Mouse (Mus musculus): ENCODE measurements around the gene Msl1. TPM values are rescaled to one million over a fixed set of nuclear protein-coding genes. Genes with fewer than 3 reads are reported as not detected.

The Msl1 gene
- polyA plus RNA-seq, 1 experiment from 2014 or later, result 25.0 TPM

GRCm38 (mm10) chr11:98750351-98751201 is 44.7 kb upstream of the Msl1 start:
- 13% methylated on average over 17 of the region's 17 CpGs for WGBS
- peak overlapping the region; percentile 92 for H3K27ac ChIP-seq (replicated peaks; ENCODE audit: low read depth, low read length)

GRCm38 (mm10) chr11:98751221-98751782 is 44.0 kb upstream of the Msl1 start:
- 18% methylated on average over 6 of the region's 6 CpGs for WGBS
- H3K4me1 ChIP-seq (ENCODE audit: control insufficient read depth, insufficient read depth, low read length), result peaks cover 70% of the 10 kb centered on the region
- H3K9ac ChIP-seq (replicated peaks; ENCODE audit: low read length), result peak overlapping the region; percentile 4; the same call in 1 of the 2 replicates
- ATAC-seq (ENCODE audit: low FRiP score, low TSS enrichment) (peak; percentile 1; the same call in 1 of the 2 replicates), DNase-seq (no peak)
- H3K27me3 ChIP-seq (ENCODE audit: control insufficient read depth, insufficient read depth, low read length), result no peaks in the 10 kb centered on the region
- H3K27ac ChIP-seq (replicated peaks; ENCODE audit: low read depth, low read length), result peak overlapping the region; percentile 92
- no peaks in the 10 kb centered on the region for H3K9me3 ChIP-seq (ENCODE audit: control insufficient read depth, low read length)
- peak overlapping the region; percentile 73 for H3K4me2 ChIP-seq (ENCODE audit: low read length)
- peaks cover 28% of the 10 kb centered on the region for H3K36me3 ChIP-seq (ENCODE audit: control insufficient read depth, insufficient read depth, low read length)
- 0 out of 2 replicates have a peak overlapping the region, but pooled peaks have one; percentile 3 for H3K4me3 ChIP-seq (replicated peaks; ENCODE audit: low read depth, low read length)

More at GRCm38 (mm10) chr11:98750351-98751201, 44.7 kb upstream of the Msl1 start:
- Histone ChIP-seq H3K9ac (replicated peaks; ENCODE audit: low read length) (peak overlapping the region; percentile 4; the same call in 1 of the 2 replicates), H3K27me3 (ENCODE audit: control insufficient read depth, insufficient read depth, low read length) (no peaks in the 10 kb centered on the region), H3K36me3 (ENCODE audit: control insufficient read depth, insufficient read depth, low read length) (peaks cover 24% of the 10 kb centered on the region), H3K4me2 (ENCODE audit: low read length) (peak overlapping the region; percentile 73), H3K9me3 (ENCODE audit: control insufficient read depth, low read length) (no peaks in the 10 kb centered on the region), H3K4me3 (replicated peaks; ENCODE audit: low read depth, low read length) (0 out of 2 replicates have a peak overlapping the region, but pooled peaks have one; percentile 3), H3K4me1 (ENCODE audit: control insufficient read depth, insufficient read depth, low read length) (peaks cover 78% of the 10 kb centered on the region)
- DNase-seq (peak; percentile 91), ATAC-seq (ENCODE audit: low FRiP score, low TSS enrichment) (peak; percentile 44)

- H3K4me3 ChIP-seq (replicated peaks; ENCODE audit: low read depth, low read length), result no peak overlapping the region
- H3K9me3 ChIP-seq (ENCODE audit: control insufficient read depth, low read length), result no peaks in the 10 kb centered on the region
- WGBS, result 85% methylated on average over 10 of the region's 10 CpGs
- H3K9ac ChIP-seq (replicated peaks; ENCODE audit: low read length), result no peak overlapping the region
- ATAC-seq (ENCODE audit: low FRiP score, low TSS enrichment), result no peak
- no peaks in the 10 kb centered on the region for H3K27me3 ChIP-seq (ENCODE audit: control insufficient read depth, insufficient read depth, low read length)
- DNase-seq, result no peak
- peaks cover 59% of the 10 kb centered on the region for H3K4me1 ChIP-seq (ENCODE audit: control insufficient read depth, insufficient read depth, low read length)
- H3K4me2 ChIP-seq (ENCODE audit: low read length), result no peak overlapping the region
- peaks cover 41% of the 10 kb centered on the region for H3K36me3 ChIP-seq (ENCODE audit: control insufficient read depth, insufficient read depth, low read length)
- H3K27ac ChIP-seq (replicated peaks; ENCODE audit: low read depth, low read length), result peak overlapping the region; percentile 34; the same call in 1 of the 2 replicates
Observed at GRCm38 (mm10) chr11:98752562-98753140, 42.7 kb upstream of the Msl1 start.

GRCm38 (mm10) chr11:98753264-98753663 is 42.1 kb upstream of the Msl1 start:
- DNase-seq (no peak), ATAC-seq (ENCODE audit: low FRiP score, low TSS enrichment) (no peak)
- Histone ChIP-seq H3K27me3 (ENCODE audit: control insufficient read depth, insufficient read depth, low read length) (no peaks in the 10 kb centered on the region), H3K4me2 (ENCODE audit: low read length) (no peak overlapping the region), H3K9ac (replicated peaks; ENCODE audit: low read length) (no peak overlapping the region), H3K4me3 (replicated peaks; ENCODE audit: low read depth, low read length) (no peak overlapping the region), H3K9me3 (ENCODE audit: control insufficient read depth, low read length) (no peaks in the 10 kb centered on the region), H3K27ac (replicated peaks; ENCODE audit: low read depth, low read length) (no peak overlapping the region), H3K4me1 (ENCODE audit: control insufficient read depth, insufficient read depth, low read length) (peaks cover 53% of the 10 kb centered on the region), H3K36me3 (ENCODE audit: control insufficient read depth, insufficient read depth, low read length) (peaks cover 46% of the 10 kb centered on the region)
- 94% methylated on average over 5 of the region's 5 CpGs for WGBS

GRCm38 (mm10) chr11:98754151-98754620 is 41.1 kb upstream of the Msl1 start:
- no peak for ATAC-seq (ENCODE audit: low FRiP score, low TSS enrichment)
- H3K27ac ChIP-seq (replicated peaks; ENCODE audit: low read depth, low read length), result peak overlapping the region; percentile 49; the same call in 1 of the 2 replicates
- no peaks in the 10 kb centered on the region for H3K9me3 ChIP-seq (ENCODE audit: control insufficient read depth, low read length)
- H3K27me3 ChIP-seq (ENCODE audit: control insufficient read depth, insufficient read depth, low read length), result no peaks in the 10 kb centered on the region
- H3K4me2 ChIP-seq (ENCODE audit: low read length), result no peak overlapping the region
- peaks cover 54% of the 10 kb centered on the region for H3K36me3 ChIP-seq (ENCODE audit: control insufficient read depth, insufficient read depth, low read length)
- DNase-seq, result no peak
- no peak overlapping the region for H3K9ac ChIP-seq (replicated peaks; ENCODE audit: low read length)
- no peak overlapping the region for H3K4me3 ChIP-seq (replicated peaks; ENCODE audit: low read depth, low read length)
- H3K4me1 ChIP-seq (ENCODE audit: control insufficient read depth, insufficient read depth, low read length), result peaks cover 44% of the 10 kb centered on the region
- 77% methylated on average over 9 of the region's 9 CpGs for WGBS

GRCm38 (mm10) chr11:98754621-98755181 is 40.6 kb upstream of the Msl1 start:
- H3K27ac ChIP-seq (replicated peaks; ENCODE audit: low read depth, low read length), result peak overlapping the region; percentile 49
- H3K27me3 ChIP-seq (ENCODE audit: control insufficient read depth, insufficient read depth, low read length), result no peaks in the 10 kb centered on the region
- H3K4me2 ChIP-seq (ENCODE audit: low read length), result 0 out of 2 replicates have a peak overlapping the region, but pooled peaks have one; percentile 4
- H3K4me1 ChIP-seq (ENCODE audit: control insufficient read depth, insufficient read depth, low read length), result peaks cover 39% of the 10 kb centered on the region
- H3K9ac ChIP-seq (replicated peaks; ENCODE audit: low read length), result no peak overlapping the region
- no peaks in the 10 kb centered on the region for H3K9me3 ChIP-seq (ENCODE audit: control insufficient read depth, low read length)
- peaks cover 54% of the 10 kb centered on the region for H3K36me3 ChIP-seq (ENCODE audit: control insufficient read depth, insufficient read depth, low read length)
- 0 out of 2 replicates have a peak, but pooled peaks have one; percentile 4 for ATAC-seq (ENCODE audit: low FRiP score, low TSS enrichment)
- DNase-seq, result peak; percentile 87
- no peak overlapping the region for H3K4me3 ChIP-seq (replicated peaks; ENCODE audit: low read depth, low read length)
- 23% methylated on average over 7 of the region's 7 CpGs for WGBS

GRCm38 (mm10) chr11:98755726-98756380 is 39.5 kb upstream of the Msl1 start:
- H3K27me3 ChIP-seq (ENCODE audit: control insufficient read depth, insufficient read depth, low read length), result no peaks in the 10 kb centered on the region
- peaks cover 64% of the 10 kb centered on the region for H3K36me3 ChIP-seq (ENCODE audit: control insufficient read depth, insufficient read depth, low read length)
- no peak for DNase-seq
- no peak for ATAC-seq (ENCODE audit: low FRiP score, low TSS enrichment)
- no peak overlapping the region for H3K4me3 ChIP-seq (replicated peaks; ENCODE audit: low read depth, low read length)
- no peaks in the 10 kb centered on the region for H3K9me3 ChIP-seq (ENCODE audit: control insufficient read depth, low read length)
- H3K4me1 ChIP-seq (ENCODE audit: control insufficient read depth, insufficient read depth, low read length), result peaks cover 27% of the 10 kb centered on the region
- no peak overlapping the region for H3K9ac ChIP-seq (replicated peaks; ENCODE audit: low read length)
- H3K4me2 ChIP-seq (ENCODE audit: low read length), result no peak overlapping the region
- 94% methylated on average over 6 of the region's 6 CpGs for WGBS
- no peak overlapping the region for H3K27ac ChIP-seq (replicated peaks; ENCODE audit: low read depth, low read length)

GRCm38 (mm10) chr11:98756711-98757110 is 38.6 kb upstream of the Msl1 start:
- no peak overlapping the region for H3K27ac ChIP-seq (replicated peaks; ENCODE audit: low read depth, low read length)
- H3K4me1 ChIP-seq (ENCODE audit: control insufficient read depth, insufficient read depth, low read length), result peaks cover 18% of the 10 kb centered on the region
- H3K36me3 ChIP-seq (ENCODE audit: control insufficient read depth, insufficient read depth, low read length), result peaks cover 72% of the 10 kb centered on the region
- no peak for ATAC-seq (ENCODE audit: low FRiP score, low TSS enrichment)
- H3K4me2 ChIP-seq (ENCODE audit: low read length), result no peak overlapping the region
- DNase-seq, result no peak
- H3K9me3 ChIP-seq (ENCODE audit: control insufficient read depth, low read length), result no peaks in the 10 kb centered on the region
- no peaks in the 10 kb centered on the region for H3K27me3 ChIP-seq (ENCODE audit: control insufficient read depth, insufficient read depth, low read length)
- no peak overlapping the region for H3K9ac ChIP-seq (replicated peaks; ENCODE audit: low read length)
- WGBS, result 89% methylated on average over 12 of the region's 12 CpGs
- no peak overlapping the region for H3K4me3 ChIP-seq (replicated peaks; ENCODE audit: low read depth, low read length)

All from midbrain, embryonic 14.5 days (tissue).